Comparison of ENCODE assay signal across 21 mouse cellular contexts in genomic region chr2:130832582-130832981, GRCm38 (mm10).
A peak's percentile ranks its signal among the peaks of the same experiment; 100 is the strongest.
DNase-seq lines count a peak whose midpoint lies in the region; ATAC-seq and TF ChIP-seq lines count a peak whose summit lies in the region.
"Had no signal": no experiment of that assay in that cellular context is flagged by ENCODE, and none has a peak within 500 bp of the region (broad histone marks: within the 10 kb centered on the region; RNA-seq: fewer than 3 reads in every experiment).

No protein-coding gene starts in this region.

- H3K36me3 ChIP-seq in heart, embryonic 16.5 days (ENCODE audit: control insufficient read depth, insufficient read depth), result peaks cover 21% of the 10 kb centered on the region
- peaks cover 0 to 9% of the 10 kb centered on the region in 2 experiments; a peak in 2 of 4 replicates for H3K36me3 ChIP-seq in MEL (ENCODE audit: control insufficient read depth in 1 of 2, insufficient read depth in 2 of 2, low read length in 2 of 2)
- H3K36me3 ChIP-seq: lung, embryonic 15.5 days had no signal

- TF ChIP-seq RAD21 in MEL (IDR thresholded peaks at IDR 0.05; ENCODE audit: low read depth, low read length), result no peak

- no peak overlapping the region for H3K4me3 ChIP-seq in heart, embryonic 16.5 days (ENCODE audit: low read length)
- H3K4me3 ChIP-seq in MEL (ENCODE audit: control insufficient read depth in 1 of 2, insufficient read depth in 1 of 2, low read depth in 2 of 2, low read length in 2 of 2), result no peak overlapping the region
- H3K4me3 ChIP-seq: lung, embryonic 15.5 days; neural tube, embryonic 13.5 days had no signal

- no peaks in the 10 kb centered on the region for H3K9me3 ChIP-seq in heart, embryonic 16.5 days (replicated peaks; ENCODE audit: control insufficient read depth, low read length)
- no peaks in the 10 kb centered on the region for H3K9me3 ChIP-seq in MEL (replicated peaks; ENCODE audit: insufficient read depth, low read length)
- H3K9me3 ChIP-seq: lung, embryonic 15.5 days; neural tube, embryonic 13.5 days had no signal

- no peak; the same call in 1 of the 2 replicates for ATAC-seq in heart, embryonic 16.5 days (replicated peaks; ENCODE audit: extremely low read depth, insufficient read depth, low FRiP score)
- ATAC-seq in granulocyte monocyte progenitor cell, adult 5-6 weeks (replicated peaks; ENCODE audit: poor library complexity, severe bottlenecking), result peak; percentile 93
- ATAC-seq in cerebellum, adult (ENCODE audit: insufficient number of reproducible peaks, low FRiP score, low TSS enrichment), result no peak
- ATAC-seq: activated CD4-positive, CD25-positive, alpha-beta regulatory T cell, adult 4 months; forebrain, postnatal 0 days; Patski had no signal

- H3K27ac ChIP-seq in heart, embryonic 16.5 days (ENCODE audit: low read length), result peak overlapping the region; percentile 46; the same call in 1 of the 2 replicates
- H3K27ac ChIP-seq in MEL (ENCODE audit: control insufficient read depth, low read depth, low read length), result no peak overlapping the region
- H3K27ac ChIP-seq: lung, embryonic 15.5 days; neural tube, embryonic 13.5 days; stomach, postnatal 0 days had no signal

- no peak for DNase-seq in heart, adult 8-10 months (ENCODE audit: low spot score)
- peak; percentile 77 for DNase-seq in 416B (ENCODE audit: low read depth)
- peak; percentile 44 for DNase-seq in MEL (ENCODE audit: low read depth, low spot score)
- no peak for DNase-seq in cerebellum, adult 8-10 months
- no peak for DNase-seq in adrenal gland, adult 2 months
- DNase-seq: adrenal gland, postnatal 25 days; cerebellum, postnatal 10 days; embryo, embryonic 11 days; forebrain, postnatal 0 days; heart, adult 18-20 months; liver; right cerebral cortex, postnatal 25 days had no signal

- TF ChIP-seq EP300 in MEL (IDR thresholded peaks at IDR 0.05; ENCODE audit: low read depth in 1 of 2, low read length in 2 of 2), result no peak

- TF ChIP-seq POLR2A in MEL (IDR thresholded peaks at IDR 0.05; ENCODE audit: control insufficient read depth in 1 of 2, insufficient read depth in 1 of 2, low read depth in 1 of 2, low read length in 2 of 2, poor library complexity in 1 of 2), result no peak

- WGBS in heart, embryonic 16.5 days, result 53% methylated on average over 1 of the region's 1 CpGs

- no peak for TF ChIP-seq CTCF in MEL (IDR thresholded peaks at IDR 0.05 in 2 of 3, conservative IDR thresholded peaks at IDR 0.05 in 1 of 3; ENCODE audit: control insufficient read depth in 1 of 3, insufficient read depth in 1 of 3, low read depth in 2 of 3, low read length in 3 of 3, poor library complexity in 1 of 3, severe bottlenecking in 1 of 3)

- H3K4me1 ChIP-seq in heart, embryonic 16.5 days (ENCODE audit: control insufficient read depth, insufficient read depth, low read length), result peaks cover 17% of the 10 kb centered on the region
- H3K4me1 ChIP-seq in MEL (ENCODE audit: control insufficient read depth in 1 of 2, insufficient read depth in 2 of 2, low read length in 2 of 2), result peaks cover 0 to 8% of the 10 kb centered on the region in 2 experiments; a peak in 3 of 4 replicates
- H3K4me1 ChIP-seq: lung, embryonic 15.5 days had no signal

- no peaks in the 10 kb centered on the region; the same call in none of the 2 replicates for H3K79me2 ChIP-seq in MEL (ENCODE audit: control insufficient read depth, insufficient read depth, low read length, poor library complexity)

- H3K27me3 ChIP-seq in heart, embryonic 16.5 days (ENCODE audit: control insufficient read depth, insufficient read depth, low read length), result no peaks in the 10 kb centered on the region
- H3K27me3 ChIP-seq in MEL (ENCODE audit: control insufficient read depth in 1 of 2, insufficient read depth in 2 of 2, low read length in 2 of 2), result no peaks in the 10 kb centered on the region
- H3K27me3 ChIP-seq: lung, embryonic 15.5 days; neural tube, embryonic 13.5 days; Patski had no signal

- no peak overlapping the region for H3K4me2 ChIP-seq in heart, embryonic 16.5 days (ENCODE audit: low read depth, low read length)
- H3K4me2 ChIP-seq: lung, embryonic 15.5 days; midbrain, embryonic 11.5 days; neural tube, embryonic 13.5 days had no signal

- H3K9ac ChIP-seq in heart, embryonic 16.5 days (ENCODE audit: low read length), result no peak overlapping the region
- H3K9ac ChIP-seq in MEL (ENCODE audit: control insufficient read depth, low read depth, low read length, poor library complexity, severe bottlenecking), result no peak overlapping the region
- H3K9ac ChIP-seq: forebrain, postnatal 0 days; lung, embryonic 15.5 days; neural tube, embryonic 13.5 days had no signal

TF ChIP-seq in MEL, 35 proteins besides CTCF, POLR2A, EP300 and RAD21:
- TF ChIP-seq ZC3H11A (IDR thresholded peaks at IDR 0.05; ENCODE audit: low read depth, low read length), result no peak
TF ChIP-seq in MEL: peak in this region for 0.

Comparison
In these comparisons a context has a peak if more than half of its experiments do, and no peak if none do; other contexts are left out.
1. DNase-seq: peak in 416B (single experiment) and MEL (single experiment); none in heart, adult 8-10 months (single experiment), cerebellum, adult 8-10 months (single experiment) and adrenal gland, adult 2 months (single experiment).